Mouse (Mus musculus) forebrain, embryonic 10.5 days (tissue): Measurements from ENCODE around the gene Ofd1. TPM values are rescaled to one million over a fixed set of nuclear protein-coding genes. Genes with fewer than 3 reads are reported as not detected.

ENCODE experiments used
- DNase-seq: peaks from one replicate; pipeline ENCODE4 v3.0.0-alpha.2; 2017; ENCODE audit warnings: low spot score; ENCODE audit errors: extremely low spot score
- H3K27ac ChIP-seq: fragments of 300-500 bp; sonication (generic); 2 replicates; pipeline ENCODE4 v1.5.1; 2016; ENCODE audit warnings: mild to moderate bottlenecking
- H3K27me3 ChIP-seq: fragments of 300-500 bp; sonication (generic); 2 replicates; pipeline ENCODE4 v1.6.1; 2016; ENCODE audit warnings: mild to moderate bottlenecking; ENCODE audit not compliant: poor library complexity, severe bottlenecking
- H3K36me3 ChIP-seq: fragments of 300-500 bp; sonication (generic); replicated peaks from 2 replicates; pipeline ENCODE4 v1.6.1; 2016; ENCODE audit warnings: mild to moderate bottlenecking, moderate library complexity
- H3K4me1 ChIP-seq: fragments of 300-500 bp; sonication (generic); 2 replicates; pipeline ENCODE4 v1.6.1; 2016
- H3K4me3 ChIP-seq: fragments of 300-500 bp; sonication (generic); 2 replicates; pipeline ENCODE4 v1.5.1; 2016; ENCODE audit warnings: mild to moderate bottlenecking, moderate library complexity
- H3K9me3 ChIP-seq: fragments of 300-500 bp; sonication (generic); 2 replicates; pipeline ENCODE4 v1.6.1; 2016; ENCODE audit warnings: mild to moderate bottlenecking, moderate library complexity
- WGBS: fragments of 180-500 bp; shearing (Covaris S2); methylation state at CpG from one replicate; pipeline ENCODE4 v1.1.7; 2016; 5-methylcytosine and 5-hydroxymethylcytosine counted together
- polyA plus RNA-seq: library from polyadenylated mRNA; unstranded; fragments of >200 nt; fragmentation: Nextera tagmentation; extraction: Ambion mirVana; gene quantifications from 2 replicates; pipeline ENCODE4 v1.2.1, GENCODE M21; 2016

The Ofd1 gene
- polyA plus RNA-seq, 1 experiment from 2014 or later: 7.2 TPM

DNA sequence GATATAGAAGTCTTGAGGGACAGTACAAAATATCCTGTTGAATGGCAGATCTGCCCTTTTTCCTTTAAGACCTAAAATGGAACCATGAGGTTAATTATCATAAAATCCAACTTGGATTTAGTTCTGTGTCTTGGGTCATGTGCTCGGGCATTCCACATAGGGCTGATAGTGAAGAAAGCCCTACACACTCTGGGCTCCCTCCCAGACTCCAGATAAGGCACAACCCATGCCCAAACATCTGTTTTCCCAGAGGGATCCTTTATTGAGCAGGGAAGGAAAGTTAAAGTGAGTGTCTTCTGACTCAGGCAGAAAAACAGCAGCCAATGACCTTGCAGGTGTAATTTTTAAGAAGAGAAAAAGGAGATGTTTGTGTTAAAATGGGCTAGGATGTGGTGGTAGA is 85.6 kb downstream of the Ofd1 start:
- DNase-seq: no peak
- WGBS: 72% methylated on average over 1 of the region's 1 CpGs
- Histone ChIP-seq H3K27ac (no peak overlapping the region), H3K4me3 (no peak overlapping the region), H3K27me3 (peaks cover 99% of the 10 kb centered on the region), H3K9me3 (no peaks in the 10 kb centered on the region), H3K4me1 (no peaks in the 10 kb centered on the region), H3K36me3 (no peaks in the 10 kb centered on the region)

DNA sequence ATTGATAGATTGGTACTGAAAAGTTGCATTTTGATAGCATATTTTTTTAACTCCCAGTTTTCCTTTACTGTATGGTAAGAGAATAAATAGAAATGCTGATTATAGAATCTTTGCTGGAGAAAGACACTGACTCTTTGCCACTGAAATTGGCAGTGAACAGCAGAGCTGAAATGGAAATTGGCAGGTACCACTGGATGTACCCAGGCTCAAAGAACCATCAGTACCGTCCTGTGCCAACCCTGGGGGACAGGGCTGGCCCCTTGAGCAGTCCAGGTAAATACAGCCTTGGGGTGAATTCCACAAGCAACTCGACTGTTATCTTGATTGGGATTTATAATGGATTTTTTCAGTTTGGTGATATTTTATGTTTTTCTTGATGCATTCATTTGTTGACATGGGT is 87.1 kb downstream of the Ofd1 start:
- Histone ChIP-seq H3K9me3 (no peaks in the 10 kb centered on the region), H3K27ac (no peak overlapping the region), H3K4me3 (no peak overlapping the region), H3K27me3 (peaks cover 96% of the 10 kb centered on the region), H3K4me1 (no peaks in the 10 kb centered on the region), H3K36me3 (no peaks in the 10 kb centered on the region)
- 78% methylated on average over 2 of the region's 2 CpGs for WGBS
- no peak for DNase-seq

DNA sequence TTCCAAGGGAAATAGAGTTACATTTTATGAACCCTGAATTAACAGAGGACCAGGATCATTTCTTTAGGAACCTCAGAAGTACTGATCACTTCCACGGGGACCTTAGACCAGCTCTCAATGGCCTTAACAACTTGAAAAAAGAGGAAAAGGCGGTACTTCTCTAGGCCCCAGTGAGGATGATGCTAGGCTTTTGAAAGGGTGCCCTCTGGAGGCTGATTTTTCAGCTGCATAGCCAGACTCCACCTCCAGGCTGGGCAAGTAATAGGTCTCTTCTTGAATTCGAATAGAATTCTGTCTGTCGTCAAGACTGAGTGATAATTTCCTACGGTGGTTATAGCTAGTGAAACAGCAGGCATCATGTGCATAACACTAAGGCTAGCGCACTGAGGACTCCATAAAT is 88.7 kb downstream of the Ofd1 start:
- WGBS: 33% methylated on average over 6 of the region's 6 CpGs
- Histone ChIP-seq H3K27me3 (peaks cover 93% of the 10 kb centered on the region), H3K27ac (no peak overlapping the region), H3K9me3 (no peaks in the 10 kb centered on the region), H3K4me1 (peaks cover 6% of the 10 kb centered on the region; the same call in 1 of the 2 replicates), H3K4me3 (no peak overlapping the region), H3K36me3 (no peaks in the 10 kb centered on the region)
- DNase-seq: peak; percentile 24

DNA sequence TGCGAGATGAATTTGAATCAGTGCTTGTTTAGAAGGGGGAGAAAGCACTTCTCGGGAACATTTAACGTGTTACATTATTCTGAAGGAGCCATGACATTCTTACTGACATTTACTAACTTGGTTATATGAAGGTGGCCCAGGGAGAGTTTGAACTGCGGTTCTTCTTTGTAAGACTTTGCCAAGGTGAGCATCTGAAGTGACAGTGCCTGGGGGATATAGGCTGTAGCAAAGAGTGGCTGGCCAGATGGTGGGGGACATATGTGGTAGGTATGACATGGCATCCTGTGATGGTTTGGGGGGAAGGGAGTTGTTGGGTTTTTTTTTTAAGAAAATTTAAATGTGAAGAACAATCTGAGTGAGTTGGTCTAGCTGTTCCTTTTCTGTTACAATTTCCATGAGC is 91.9 kb downstream of the Ofd1 start:
- WGBS: 94% methylated on average over 4 of the region's 4 CpGs
- H3K27ac ChIP-seq: no peak overlapping the region

DNA sequence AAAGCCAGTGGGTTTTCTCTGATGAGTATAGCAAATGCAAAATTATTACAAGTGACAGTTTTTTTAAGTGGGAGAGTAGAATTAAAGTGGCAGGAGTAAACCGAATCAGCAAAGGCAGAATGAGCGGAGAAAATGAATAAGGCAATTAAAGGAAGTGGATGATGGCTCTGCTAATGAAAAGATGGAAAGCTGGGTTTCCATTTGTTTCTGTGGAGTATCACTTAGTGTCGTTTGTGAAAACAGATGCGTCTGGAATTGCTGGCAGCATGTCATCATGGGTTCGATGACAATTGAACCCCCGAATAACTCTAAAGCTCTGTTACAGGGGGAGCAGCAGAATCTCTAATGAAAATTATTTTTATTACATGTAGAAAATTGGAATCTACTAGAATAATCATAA is 92.4 kb downstream of the Ofd1 start:
- no peak for DNase-seq
- Histone ChIP-seq H3K4me3 (peak overlapping the region; percentile 48; the same call in 1 of the 2 replicates), H3K4me1 (peaks cover 6% of the 10 kb centered on the region; the same call in 1 of the 2 replicates), H3K9me3 (no peaks in the 10 kb centered on the region), H3K27ac (no peak overlapping the region), H3K36me3 (no peaks in the 10 kb centered on the region), H3K27me3 (peaks cover 77% of the 10 kb centered on the region)
- 83% methylated on average over 6 of the region's 6 CpGs for WGBS

More for the DNA sequence above, 91.9 kb downstream of the Ofd1 start:
- H3K4me3 ChIP-seq: no peak overlapping the region; the same call in 1 of the 2 replicates
- no peaks in the 10 kb centered on the region for H3K36me3 ChIP-seq
- peaks cover 80% of the 10 kb centered on the region for H3K27me3 ChIP-seq
- DNase-seq: no peak
- no peaks in the 10 kb centered on the region for H3K9me3 ChIP-seq
- H3K4me1 ChIP-seq: peaks cover 6% of the 10 kb centered on the region; the same call in 1 of the 2 replicates

DNA sequence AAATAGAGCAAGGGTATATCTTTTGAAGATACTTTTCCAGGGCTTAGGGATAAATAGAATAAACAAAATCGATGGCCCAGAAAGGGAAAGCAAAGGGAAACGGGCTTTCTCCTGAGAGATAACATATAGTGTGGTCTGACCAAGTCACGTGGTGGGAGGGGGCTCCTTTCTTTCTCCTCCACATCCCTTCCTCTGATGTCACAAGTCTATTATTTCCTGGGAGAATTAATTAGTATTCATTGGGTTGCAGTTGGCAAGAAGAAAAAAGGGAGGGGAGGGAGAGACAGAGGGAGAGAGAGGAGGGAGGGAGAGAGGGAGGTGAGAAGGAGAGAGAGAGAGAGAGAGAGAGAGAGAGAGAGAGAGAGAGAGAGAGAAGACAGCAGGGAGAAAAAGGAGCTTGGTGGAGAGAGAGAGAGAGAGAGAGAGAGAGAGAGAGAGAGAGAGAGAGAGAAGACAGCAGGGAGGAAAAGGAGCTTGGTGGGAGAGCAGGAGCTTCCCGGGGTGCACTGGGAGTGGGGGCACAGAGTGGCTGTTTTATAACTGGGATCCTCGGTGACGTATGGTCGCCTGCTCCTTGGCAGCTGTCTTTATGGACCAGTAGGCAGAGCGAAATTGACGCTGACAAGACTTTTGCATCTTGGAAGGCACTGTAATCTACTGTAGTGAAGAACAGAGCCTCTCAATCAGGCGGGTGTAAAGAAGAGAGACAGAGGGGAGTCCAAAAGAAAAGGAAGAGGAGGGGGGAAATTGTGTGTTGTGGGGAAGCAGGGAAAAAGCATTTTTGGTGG is 96.1 kb downstream of the Ofd1 start:
- H3K27ac ChIP-seq: peak overlapping the region; percentile 86
- no peaks in the 10 kb centered on the region for H3K36me3 ChIP-seq
- H3K9me3 ChIP-seq: no peaks in the 10 kb centered on the region
- H3K4me3 ChIP-seq: peak overlapping the region; percentile 48
- H3K27me3 ChIP-seq: peaks cover 73% of the 10 kb centered on the region
- peak; percentile 41 for DNase-seq
- 30% methylated on average over 10 of the region's 10 CpGs for WGBS
- H3K4me1 ChIP-seq: peaks cover 6% of the 10 kb centered on the region; the same call in 1 of the 2 replicates

DNA sequence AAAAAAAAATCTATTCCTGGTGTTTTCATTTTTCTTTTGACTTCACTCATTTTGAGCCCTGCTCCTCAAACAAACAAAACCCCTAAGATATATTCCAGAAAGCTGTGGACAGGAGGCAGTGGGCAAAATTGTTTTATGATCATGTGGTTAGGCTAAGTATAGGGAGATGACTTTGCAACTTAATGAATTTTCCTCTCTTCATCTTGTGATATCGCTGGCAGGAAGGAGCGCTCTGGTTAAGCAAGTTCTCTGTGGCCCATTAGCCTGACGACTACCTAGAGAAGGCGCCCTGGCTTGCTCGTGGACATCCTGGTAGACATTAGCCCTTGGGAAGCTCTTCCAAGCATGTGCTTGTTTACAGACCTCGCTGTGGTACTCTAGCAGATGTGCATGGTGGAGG is 98.7 kb downstream of the Ofd1 start:
- H3K27me3 ChIP-seq: peaks cover 80% of the 10 kb centered on the region
- H3K36me3 ChIP-seq: no peaks in the 10 kb centered on the region
- H3K4me1 ChIP-seq: no peaks in the 10 kb centered on the region
- no peaks in the 10 kb centered on the region for H3K9me3 ChIP-seq
- no peak overlapping the region for H3K27ac ChIP-seq
- WGBS: 88% methylated on average over 6 of the region's 6 CpGs
- no peak for DNase-seq
- no peak overlapping the region for H3K4me3 ChIP-seq

Other genes with a start within 250 kb of the Ofd1 start
- gene Gpm6b, start 201.8 kb downstream of the Ofd1 start, polyA plus RNA-seq: 37.1 and 43.5 TPM in 2 replicates
- 26.4 and 27.0 TPM in 2 replicates for gene Trappc2, start 130 bp downstream of the Ofd1 start, polyA plus RNA-seq
- gene Rab9, start 39.2 kb upstream of the Ofd1 start, polyA plus RNA-seq: 41.1 and 44.3 TPM in 2 replicates
- gene Tceanc, start 77.9 kb upstream of the Ofd1 start, polyA plus RNA-seq: 12.4 TPM in 2 replicates
- gene Egfl6, start 145.0 kb upstream of the Ofd1 start, polyA plus RNA-seq: 1.7 and 2.0 TPM in 2 replicates